Mouse (Mus musculus) megakaryocyte, adult 5-6 weeks (primary cell): ENCODE results near the gene Lzts3. TPM values are rescaled to one million over a fixed set of nuclear protein-coding genes. Genes with fewer than 3 reads are reported as not detected.

Experiments
- ATAC-seq: 2 replicates; pipeline ENCODE4 v1.8.0; 2016; ENCODE audit warnings: mild to moderate bottlenecking, inconsistent platforms; ENCODE audit not compliant: poor library complexity, severe bottlenecking
- total RNA-seq, 2 experiments: library from RNA; stranded (forward) in 1 of 2; stranded (reverse) in 1 of 2; fragments of 153-499, 151-499 nt in 1 of 2; fragments of 221-1000, 200-1000 nt in 1 of 2; gene quantifications; 2 replicates each; pipeline versions ENCODE4 v1.2.3 to v1.2.4; 2015 to 2017

Lzts3 gene
- total RNA-seq, 2 experiments from 2014 or later, result 0.37 to 0.65 TPM

- ATAC-seq, result no peak
These were observed 58.6 kb downstream of the Lzts3 start for GRCm38 (mm10) chr2:130583902-130584560.

Other genes starting within 250 kb of the Lzts3 start
- 0.18 and 0.25 TPM in 2 replicates for gene Cpxm1, start 245.2 kb downstream of the Lzts3 start, total RNA-seq (2015)
- gene Cpxm1, start 245.2 kb downstream of the Lzts3 start, total RNA-seq (2017), result 0.37 and 0.53 TPM in 2 replicates
- not detected in 2 replicates for gene Gm28372, start 237.6 kb downstream of the Lzts3 start, total RNA-seq (2015)
- gene Gm28372, start 237.6 kb downstream of the Lzts3 start, total RNA-seq (2017), result not detected in 2 replicates
- gene 1700020A23Rik, start 237.5 kb downstream of the Lzts3 start, total RNA-seq (2015), result not detected in 2 replicates
- gene 1700020A23Rik, start 237.5 kb downstream of the Lzts3 start, total RNA-seq (2017), result not detected in 2 replicates
- gene Tmem239, start 236.3 kb downstream of the Lzts3 start, total RNA-seq (2015), result not detected in 2 replicates
- not detected in 2 replicates for gene Tmem239, start 236.3 kb downstream of the Lzts3 start, total RNA-seq (2017)
- gene Vps16, start 218.5 kb downstream of the Lzts3 start, total RNA-seq (2015), result 74.6 and 102 TPM in 2 replicates
- 96.7 and 99.6 TPM in 2 replicates for gene Vps16, start 218.5 kb downstream of the Lzts3 start, total RNA-seq (2017)
- 6.1 and 6.7 TPM in 2 replicates for gene Pced1a, start 218.1 kb downstream of the Lzts3 start, total RNA-seq (2015)
- gene Pced1a, start 218.1 kb downstream of the Lzts3 start, total RNA-seq (2017), result 12.2 and 14.1 TPM in 2 replicates
- 59.3 and 60.3 TPM in 2 replicates for gene Ptpra, start 192.5 kb downstream of the Lzts3 start, total RNA-seq (2015)
- 163 and 173 TPM in 2 replicates for gene Ptpra, start 192.5 kb downstream of the Lzts3 start, total RNA-seq (2017)
- gene Mrps26, start 79.1 kb downstream of the Lzts3 start, total RNA-seq (2015), result 39.5 and 42.2 TPM in 2 replicates
- gene Mrps26, start 79.1 kb downstream of the Lzts3 start, total RNA-seq (2017), result 34.3 and 35.4 TPM in 2 replicates
- not detected in 2 replicates for gene Oxt, start 66.6 kb downstream of the Lzts3 start, total RNA-seq (2015)
- not detected in 2 replicates for gene Oxt, start 66.6 kb downstream of the Lzts3 start, total RNA-seq (2017)
- not detected in 2 replicates for gene Avp, start 60.2 kb downstream of the Lzts3 start, total RNA-seq (2015)
- gene Avp, start 60.2 kb downstream of the Lzts3 start, total RNA-seq (2017), result not detected in 2 replicates
- gene Fastkd5, start 12.8 kb downstream of the Lzts3 start, total RNA-seq (2015), result 11.0 and 12.4 TPM in 2 replicates
- gene Fastkd5, start 12.8 kb downstream of the Lzts3 start, total RNA-seq (2017), result 11.9 and 12.4 TPM in 2 replicates
- 3.7 and 4.1 TPM in 2 replicates for gene Ubox5, start 12.8 kb downstream of the Lzts3 start, total RNA-seq (2015)
- gene Ubox5, start 12.8 kb downstream of the Lzts3 start, total RNA-seq (2017), result 4.4 and 10.2 TPM in 2 replicates
- 41.6 and 45.2 TPM in 2 replicates for gene Ddrgk1, start 21.9 kb upstream of the Lzts3 start, total RNA-seq (2015)
- gene Ddrgk1, start 21.9 kb upstream of the Lzts3 start, total RNA-seq (2017), result 51.3 and 64.6 TPM in 2 replicates
- gene Itpa, start 24.8 kb upstream of the Lzts3 start, total RNA-seq (2015), result 30.3 and 31.9 TPM in 2 replicates
- 48.5 and 50.7 TPM in 2 replicates for gene Itpa, start 24.8 kb upstream of the Lzts3 start, total RNA-seq (2017)
- gene Slc4a11, start 54.7 kb upstream of the Lzts3 start, total RNA-seq (2015), result 0.16 TPM in 1 of 2 replicates, not detected in the other
- gene Slc4a11, start 54.7 kb upstream of the Lzts3 start, total RNA-seq (2017), result not detected in 2 replicates